Mouse (Mus musculus): ENCODE data around the gene Mlf2.

- TF ChIP-seq CTCF (IDR thresholded peaks at IDR 0.05; ENCODE audit: low read depth) = no peak
- no peak for TF ChIP-seq EP300 (IDR thresholded peaks at IDR 0.05; ENCODE audit: low read depth)
These were observed 5.5 kb downstream of the Mlf2 start for GRCm38 (mm10) chr6:124936681-124937080.
